Mouse (Mus musculus) E14TG2a.4 (cell line): Measurements from ENCODE around the gene Nrd1.

ENCODE experiments used
- CTCF ChIP-seq: conservative IDR thresholded peaks from 2 replicates; pipeline ENCODE4 v1.5.1; 2014; ENCODE audit warnings: low read length
- POU5F1 ChIP-seq: IDR thresholded peaks from 2 replicates; pipeline ENCODE4 v1.6.1; 2014; ENCODE audit warnings: low read length, borderline replicate concordance

DNA sequence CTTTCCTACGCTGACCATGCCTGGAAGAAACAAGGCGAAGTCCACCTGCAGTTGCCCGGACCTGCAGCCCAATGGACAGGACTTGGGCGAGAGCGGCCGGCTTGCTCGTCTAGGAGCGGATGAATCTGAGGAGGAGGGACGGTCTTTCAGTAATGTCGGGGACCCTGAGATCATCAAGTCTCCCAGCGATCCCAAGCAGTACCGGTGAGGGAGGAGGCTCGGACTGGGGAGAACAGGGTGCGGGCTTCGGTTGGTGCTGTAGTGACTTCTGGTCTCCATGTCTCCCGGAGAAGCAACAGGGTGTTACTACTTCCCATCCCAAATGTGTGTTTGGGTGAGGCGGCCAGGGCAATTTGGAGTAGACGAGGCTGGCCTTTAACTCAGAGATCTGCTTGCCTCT, 506 bp downstream of the Nrd1 start:
- TF ChIP-seq CTCF (no peak), POU5F1 (no peak)
